Mouse (Mus musculus) MEL (cell line): ENCODE measurements around the gene 6820408C15Rik. TPM values are rescaled to one million over a fixed set of nuclear protein-coding genes. Genes with fewer than 3 reads are reported as not detected.
A peak's percentile ranks its signal among the peaks of the same experiment; 100 is the strongest.

Experiments used
- DNase-seq: peaks from one replicate; pipeline ENCODE4 v3.0.0; 2011; ENCODE audit warnings: low read depth, low spot score
- H3K27ac ChIP-seq: 2 replicates; pipeline ENCODE4 v1.5.1; 2012; ENCODE audit warnings: low read depth, mild to moderate bottlenecking, control low read depth, low read length, moderate library complexity; ENCODE audit not compliant: control insufficient read depth
- H3K27me3 ChIP-seq, 2 experiments: fragments of 150-350 bp in 1 of 2; sonication (generic) in 1 of 2; 2 replicates each; pipeline ENCODE4 v1.6.1; 2012; ENCODE audit warnings: low read length in 2 of 2, mild to moderate bottlenecking in 2 of 2, improper control_type of control experiment in 1 of 2, moderate library complexity in 1 of 2; ENCODE audit not compliant: insufficient read depth in 2 of 2, control insufficient read depth in 1 of 2
- H3K36me3 ChIP-seq, 2 experiments: 2 replicates each; pipeline ENCODE4 v1.6.1; 2012 to 2014; ENCODE audit warnings: low read length in 2 of 2, improper control_type of control experiment in 1 of 2, inconsistent platforms in 1 of 2, mild to moderate bottlenecking in 1 of 2; ENCODE audit not compliant: insufficient read depth in 2 of 2, control insufficient read depth in 1 of 2
- H3K4me1 ChIP-seq, 2 experiments: fragments of 150-350 bp in 1 of 2; sonication (generic) in 1 of 2; 2 replicates each; pipeline ENCODE4 v1.6.1; 2012; ENCODE audit warnings: low read length in 2 of 2, improper control_type of control experiment in 1 of 2, mild to moderate bottlenecking in 1 of 2; ENCODE audit not compliant: insufficient read depth in 2 of 2, control insufficient read depth in 1 of 2
- H3K4me3 ChIP-seq, 2 experiments: fragments of 150-350 bp in 1 of 2; sonication (generic) in 1 of 2; 2 replicates each; pipeline ENCODE4 v1.5.1; 2012; ENCODE audit warnings: low read depth in 2 of 2, low read length in 2 of 2, mild to moderate bottlenecking in 2 of 2, moderate library complexity in 2 of 2, control low read depth in 1 of 2, improper control_type of control experiment in 1 of 2; ENCODE audit not compliant: control insufficient read depth in 1 of 2, insufficient read depth in 1 of 2
- H3K79me2 ChIP-seq: 2 replicates; pipeline ENCODE4 v1.6.1; 2012; ENCODE audit warnings: mild to moderate bottlenecking, low read length, moderate library complexity; ENCODE audit not compliant: control insufficient read depth, poor library complexity, insufficient read depth
- H3K9ac ChIP-seq: 2 replicates; pipeline ENCODE4 v1.6.1; 2012; ENCODE audit warnings: low read depth, mild to moderate bottlenecking, control low read depth, low read length, moderate library complexity; ENCODE audit not compliant: control insufficient read depth, poor library complexity, severe bottlenecking
- H3K9me3 ChIP-seq: fragments of 150-350 bp; sonication (generic); replicated peaks from 2 replicates; pipeline ENCODE4 v1.6.1; 2012; ENCODE audit warnings: mild to moderate bottlenecking, low read length, improper control_type of control experiment, moderate library complexity; ENCODE audit not compliant: insufficient read depth
- BHLHE40 ChIP-seq: IDR thresholded peaks from 2 replicates; pipeline ENCODE4 v1.6.1; 2012; ENCODE audit warnings: low read depth, mild to moderate bottlenecking, inconsistent platforms, low read length, improper control_type of control experiment, borderline replicate concordance
- EP300 ChIP-seq, 2 experiments: IDR thresholded peaks; 2 replicates each; pipeline ENCODE4 v1.6.1; 2011; ENCODE audit warnings: improper control_type of control experiment in 2 of 2, low read length in 2 of 2, low read depth in 1 of 2, mild to moderate bottlenecking in 1 of 2
- ETS1 ChIP-seq: IDR thresholded peaks from 2 replicates; pipeline ENCODE4 v1.6.1; 2012; ENCODE audit warnings: low read depth, mild to moderate bottlenecking, inconsistent platforms, low read length, improper control_type of control experiment, moderate library complexity
- GATA1 ChIP-seq: IDR thresholded peaks from 2 replicates; pipeline ENCODE4 v1.6.1; 2011; ENCODE audit warnings: low read depth, low read length, improper control_type of control experiment
- HCFC1 ChIP-seq: IDR thresholded peaks from 2 replicates; pipeline ENCODE4 v1.6.1; 2012; ENCODE audit warnings: low read depth, mild to moderate bottlenecking, inconsistent platforms, low read length, improper control_type of control experiment, moderate library complexity
- MAFK ChIP-seq: IDR thresholded peaks from 2 replicates; pipeline ENCODE4 v1.6.1; 2011; ENCODE audit warnings: low read depth, mild to moderate bottlenecking, low read length, improper control_type of control experiment, borderline replicate concordance
- MAX ChIP-seq: IDR thresholded peaks from 2 replicates; pipeline ENCODE4 v1.6.1; 2011; ENCODE audit warnings: low read length, improper control_type of control experiment
- MYC ChIP-seq: IDR thresholded peaks from 2 replicates; pipeline ENCODE4 v1.6.1; 2011; ENCODE audit warnings: low read depth, mild to moderate bottlenecking, low read length, improper control_type of control experiment, moderate library complexity
- NELFE ChIP-seq: IDR thresholded peaks from 2 replicates; pipeline ENCODE4 v1.6.1; 2011; ENCODE audit warnings: low read depth, low read length, improper control_type of control experiment
- NRF1 ChIP-seq: IDR thresholded peaks from 2 replicates; pipeline ENCODE4 v1.6.1; 2014; ENCODE audit warnings: low read depth, mild to moderate bottlenecking, inconsistent platforms, low read length, improper control_type of control experiment, moderate library complexity; ENCODE audit not compliant: poor library complexity, insufficient read depth, severe bottlenecking
- POLR2A ChIP-seq, 2 experiments: IDR thresholded peaks; 2 replicates each; pipeline ENCODE4 v1.6.1; 2011 to 2012; ENCODE audit warnings: low read length in 2 of 2, mild to moderate bottlenecking in 2 of 2, control low read depth in 1 of 2, improper control_type of control experiment in 1 of 2, low read depth in 1 of 2, moderate library complexity in 1 of 2; ENCODE audit not compliant: control insufficient read depth in 1 of 2, insufficient read depth in 1 of 2, poor library complexity in 1 of 2
- RAD21 ChIP-seq: IDR thresholded peaks from 2 replicates; pipeline ENCODE4 v1.6.1; 2011; ENCODE audit warnings: mild to moderate bottlenecking, low read depth, low read length, improper control_type of control experiment
- RCOR1 ChIP-seq: IDR thresholded peaks from 2 replicates; pipeline ENCODE4 v1.6.1; 2012; ENCODE audit warnings: low read depth, mild to moderate bottlenecking, inconsistent platforms, low read length, improper control_type of control experiment
- SIN3A ChIP-seq: IDR thresholded peaks from 2 replicates; pipeline ENCODE4 v1.6.1; 2012; ENCODE audit warnings: low read length, improper control_type of control experiment, inconsistent platforms
- TBP ChIP-seq: IDR thresholded peaks from 2 replicates; pipeline ENCODE4 v1.8.0; 2011; ENCODE audit warnings: low read depth, low read length, improper control_type of control experiment
- USF1 ChIP-seq: IDR thresholded peaks from 2 replicates; pipeline ENCODE4 v1.6.1; 2014; ENCODE audit warnings: low read depth, mild to moderate bottlenecking, inconsistent platforms, low read length, improper control_type of control experiment, moderate library complexity
- ZMIZ1 ChIP-seq: IDR thresholded peaks from 2 replicates; pipeline ENCODE4 v1.6.1; 2012; ENCODE audit warnings: low read depth, mild to moderate bottlenecking, inconsistent platforms, low read length, improper control_type of control experiment, moderate library complexity
- ZNF384 ChIP-seq: IDR thresholded peaks from 2 replicates; pipeline ENCODE4 v1.6.1; 2012; ENCODE audit warnings: low read depth, mild to moderate bottlenecking, inconsistent platforms, low read length, improper control_type of control experiment
- polyA plus RNA-seq, 2 experiments: library from polyadenylated mRNA; stranded (reverse) in 1 of 2; unstranded in 1 of 2; fragments of >175 nt in 1 of 2; fragments of >200 nt in 1 of 2; gene quantifications; 2 replicates each; pipeline versions ENCODE4 v1.2.1 to v1.2.4; 2012; ENCODE audit warnings: low replicate concordance in 2 of 2, low read depth in 1 of 2; ENCODE audit not compliant: insufficient read length in 2 of 2, insufficient read depth in 1 of 2, missing spikeins in 1 of 2
- total RNA-seq: library from RNA; depleted of rRNA; stranded (reverse); fragments of 300-350 nt; gene quantifications from 2 replicates; pipeline ENCODE4 v1.2.3, GENCODE M21; 2012; rRNA removed

The 6820408C15Rik gene
- total RNA-seq: 0.08 and 0.13 TPM in 2 replicates
- polyA plus RNA-seq: under 1 TPM in 1 of 2 experiments, not detected in 1; 0.31 TPM

GRCm38 (mm10) chr2:152415287-152415686 is at the start of gene 6820408C15Rik:
Gene 6820408C15Rik, plus strand, starts transcription at chr2:152415587.
- Histone ChIP-seq H3K4me3 (peak within 1 kb of the TSS; percentile 83 to 86), H3K9ac (peak within 1 kb of the TSS; percentile 97), H3K4me1 (no peaks in the 10 kb centered on the region; a peak in 1 of 4 replicates), H3K27me3 (no peaks in the 10 kb centered on the region), H3K79me2 (peaks cover 16% of the 10 kb centered on the region), H3K36me3 (no peaks in the 10 kb centered on the region), H3K9me3 (no peaks in the 10 kb centered on the region), H3K27ac (peak within 1 kb of the TSS; percentile 32; the same call in 1 of the 2 replicates)
- no peak for TF ChIP-seq HCFC1
- TF ChIP-seq TBP: no peak
- TF ChIP-seq NRF1: no peak
- TF ChIP-seq SIN3A: no peak
- no peak for TF ChIP-seq GATA1
- TF ChIP-seq POLR2A (IDR thresholded peaks at IDR 0.05; ENCODE audit: control insufficient read depth in 1 of 2, insufficient read depth in 1 of 2, low read depth in 1 of 2, low read length in 2 of 2, poor library complexity in 1 of 2): no peak
- no peak for TF ChIP-seq EP300 (IDR thresholded peaks at IDR 0.05; ENCODE audit: low read depth in 1 of 2, low read length in 2 of 2)
- TF ChIP-seq RAD21: no peak
- TF ChIP-seq MAX: no peak
- no peak for TF ChIP-seq MYC
- no peak for TF ChIP-seq MAFK
- TF ChIP-seq ZMIZ1: no peak
- no peak for TF ChIP-seq USF1
- TF ChIP-seq ZNF384: no peak
- no peak for TF ChIP-seq BHLHE40
- no peak for DNase-seq

GRCm38 (mm10) chr2:152367917-152368316 is 47.5 kb upstream of the 6820408C15Rik start:
- peaks cover 9 to 11% of the 10 kb centered on the region in 2 experiments for H3K4me1 ChIP-seq
- no peak overlapping the region for H3K9ac ChIP-seq
- no peak for DNase-seq

More at GRCm38 (mm10) chr2:152367917-152368316, 47.5 kb upstream of the 6820408C15Rik start:
- no peaks in the 10 kb centered on the region for H3K27me3 ChIP-seq
- peaks cover 0 to 6% of the 10 kb centered on the region in 2 experiments; a peak in 2 of 4 replicates for H3K36me3 ChIP-seq
- H3K9me3 ChIP-seq: no peaks in the 10 kb centered on the region
- TF ChIP-seq NELFE (no peak), HCFC1 (no peak), RCOR1 (no peak), ZMIZ1 (no peak), POLR2A (IDR thresholded peaks at IDR 0.05; ENCODE audit: control insufficient read depth in 1 of 2, insufficient read depth in 1 of 2, low read depth in 1 of 2, low read length in 2 of 2, poor library complexity in 1 of 2) (no peak), TBP (no peak), SIN3A (no peak), ETS1 (no peak)
- no peaks in the 10 kb centered on the region for H3K79me2 ChIP-seq
- H3K4me3 ChIP-seq: no peak overlapping the region
- no peak overlapping the region for H3K27ac ChIP-seq
